Mouse (Mus musculus): ENCODE results near the gene Emx1.

DNA sequence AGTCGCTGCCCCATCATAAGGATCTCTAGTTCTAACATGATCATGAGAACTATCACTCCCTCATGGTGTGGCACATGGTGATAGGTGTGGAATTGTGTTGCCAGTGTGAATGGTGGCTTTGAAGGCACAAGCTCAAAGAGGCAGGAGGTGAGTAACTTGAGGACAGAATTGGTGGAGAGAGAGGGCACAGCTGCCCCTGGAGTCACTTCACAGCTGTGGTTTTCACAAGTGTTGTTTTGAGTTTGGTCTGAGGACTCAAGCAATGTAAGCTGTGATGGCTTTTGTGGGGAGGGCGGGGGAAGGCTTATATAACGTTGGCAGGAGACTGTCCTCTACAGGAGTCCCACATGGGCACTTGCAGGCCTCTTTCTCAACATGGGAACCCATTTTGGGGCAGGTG lies 42.8 kb upstream of the Emx1 start:
- TF ChIP-seq CTCF (conservative IDR thresholded peaks at IDR 0.05; ENCODE audit: low read length) (no peak), POU5F1 (IDR thresholded peaks at IDR 0.05; ENCODE audit: borderline replicate concordance, low read length) (no peak)
